Comparison of ENCODE assay signal across 8 mouse cellular contexts in the genomic region with DNA sequence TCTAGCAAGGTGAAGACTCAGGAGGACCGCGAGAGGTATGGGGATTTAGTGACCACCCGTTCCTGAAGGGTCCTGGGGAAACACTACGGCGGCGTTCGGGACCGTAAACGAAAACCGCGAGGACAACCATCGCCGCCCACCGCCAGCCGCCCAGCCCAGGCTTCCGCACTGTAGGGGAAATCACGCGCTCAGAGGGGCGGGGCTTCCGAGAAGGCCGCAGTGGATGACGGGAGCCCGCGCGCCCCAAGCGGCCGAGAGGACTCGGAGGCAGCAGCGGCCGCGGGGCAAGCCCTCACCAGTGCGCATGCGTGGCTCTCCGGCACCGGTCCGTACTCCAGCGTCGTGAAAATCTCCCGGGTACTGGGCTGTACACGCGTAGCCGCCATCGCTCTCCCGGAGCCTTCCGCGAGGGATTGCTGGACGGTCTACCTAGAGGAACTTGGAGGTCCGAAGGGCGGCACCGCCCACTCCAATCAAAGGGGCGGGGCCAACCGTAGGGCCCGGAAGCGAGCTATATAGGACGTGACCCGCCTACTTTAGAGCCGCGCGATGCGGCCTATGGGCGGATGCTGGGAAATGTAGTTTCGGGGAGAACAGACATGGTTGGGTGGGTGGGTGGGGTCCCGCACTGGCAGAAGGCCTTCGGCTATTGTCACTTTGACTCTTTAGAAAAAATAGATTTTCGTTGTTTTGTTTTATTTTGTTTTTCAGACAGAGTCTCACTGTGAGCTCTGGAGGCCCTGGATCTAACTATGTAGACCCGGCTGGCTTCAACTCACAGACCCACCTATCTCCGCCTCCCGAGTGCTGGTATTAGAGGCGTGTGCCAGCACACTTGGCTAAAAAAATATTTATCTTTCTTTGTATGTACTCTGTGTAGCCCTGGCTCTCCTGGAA. TPM values are rescaled to one million over a fixed set of nuclear protein-coding genes. Genes with fewer than 3 reads are reported as not detected.
DNase-seq lines count a peak whose midpoint lies in the region; ATAC-seq and TF ChIP-seq lines count a peak whose summit lies in the region.

A gene (plus strand): TSS at position 208 of the 897 bp plus-strand sequence.
A gene (minus strand): TSS at position 489 of the 897 bp plus-strand sequence.

- H3K79me2 ChIP-seq in MEL (ENCODE audit: control insufficient read depth, insufficient read depth, low read length, poor library complexity), result peaks cover 7% of the 10 kb centered on the region; the same call in 1 of the 2 replicates

- peak within 1 kb of the TSS; percentile 99 for H3K9ac ChIP-seq in MEL (ENCODE audit: control insufficient read depth, low read depth, low read length, poor library complexity, severe bottlenecking)
- peak within 1 kb of the TSS; percentile 82 for H3K9ac ChIP-seq in forebrain, postnatal 0 days
- H3K9ac ChIP-seq in lung, embryonic 15.5 days, result peak within 1 kb of the TSS; percentile 87

- peak in 2 of 3 experiments; percentile 37 to 47; a peak in 4 of 6 replicates for TF ChIP-seq CTCF in MEL (IDR thresholded peaks at IDR 0.05 in 2 of 3, conservative IDR thresholded peaks at IDR 0.05 in 1 of 3; ENCODE audit: control insufficient read depth in 1 of 3, insufficient read depth in 1 of 3, low read depth in 2 of 3, low read length in 3 of 3, poor library complexity in 1 of 3, severe bottlenecking in 1 of 3)
- peak; percentile 35; the same call in 1 of the 2 replicates for TF ChIP-seq CTCF in cerebellum, adult 2 months (IDR thresholded peaks at IDR 0.05; ENCODE audit: borderline replicate concordance, insufficient read depth, low read depth, low read length)
- TF ChIP-seq CTCF in forebrain, postnatal 0 days (IDR thresholded peaks at IDR 0.05; ENCODE audit: low read depth), result peak; percentile 79

- peak in 1 of 2 experiments; percentile 40; a peak in 1 of 4 replicates for TF ChIP-seq EP300 in MEL (IDR thresholded peaks at IDR 0.05; ENCODE audit: low read depth in 1 of 2, low read length in 2 of 2)

- peak within 1 kb of the TSS; percentile 84 to 85 for H3K4me3 ChIP-seq in MEL (ENCODE audit: control insufficient read depth in 1 of 2, insufficient read depth in 1 of 2, low read depth in 2 of 2, low read length in 2 of 2)
- H3K4me3 ChIP-seq in cerebellum, adult 2 months (replicated peaks; ENCODE audit: insufficient read depth, low read depth, low read length), result peak within 1 kb of the TSS; percentile 96
- H3K4me3 ChIP-seq in forebrain, postnatal 0 days (ENCODE audit: low read depth, low read length), result peak within 1 kb of the TSS; percentile 73
- H3K4me3 ChIP-seq in lung, embryonic 15.5 days, result peak within 1 kb of the TSS; percentile 87

- TF ChIP-seq POLR2A in MEL (IDR thresholded peaks at IDR 0.05; ENCODE audit: control insufficient read depth in 1 of 2, insufficient read depth in 1 of 2, low read depth in 1 of 2, low read length in 2 of 2, poor library complexity in 1 of 2), result peak; percentile 72 to 89
- peak; percentile 95 for TF ChIP-seq POLR2A in cerebellum, adult 2 months (IDR thresholded peaks at IDR 0.05; ENCODE audit: borderline replicate concordance, insufficient read depth, low read length)

- H3K27me3 ChIP-seq in MEL (ENCODE audit: control insufficient read depth in 1 of 2, insufficient read depth in 2 of 2, low read length in 2 of 2), result no peaks in the 10 kb centered on the region
- H3K27me3 ChIP-seq in cerebellum, adult 2 months (ENCODE audit: control insufficient read depth, insufficient read depth, low read length), result no peaks in the 10 kb centered on the region
- no peaks in the 10 kb centered on the region for H3K27me3 ChIP-seq in forebrain, postnatal 0 days (ENCODE audit: insufficient read depth, low read length)
- no peaks in the 10 kb centered on the region for H3K27me3 ChIP-seq in lung, embryonic 15.5 days

- peaks cover 0 to 7% of the 10 kb centered on the region in 2 experiments; a peak in 2 of 4 replicates for H3K36me3 ChIP-seq in MEL (ENCODE audit: control insufficient read depth in 1 of 2, insufficient read depth in 2 of 2, low read length in 2 of 2)
- peaks cover 14% of the 10 kb centered on the region; the same call in 1 of the 2 replicates for H3K36me3 ChIP-seq in forebrain, postnatal 0 days (ENCODE audit: insufficient read depth)
- peaks cover 13% of the 10 kb centered on the region; the same call in 1 of the 2 replicates for H3K36me3 ChIP-seq in lung, embryonic 15.5 days

- H3K4me1 ChIP-seq in MEL (ENCODE audit: control insufficient read depth in 1 of 2, insufficient read depth in 2 of 2, low read length in 2 of 2), result peaks cover 4 to 12% of the 10 kb centered on the region in 2 experiments; a peak in 3 of 4 replicates
- no peaks in the 10 kb centered on the region for H3K4me1 ChIP-seq in cerebellum, adult 2 months (ENCODE audit: control insufficient read depth, insufficient read depth, low read length)
- peaks cover 13% of the 10 kb centered on the region; the same call in 1 of the 2 replicates for H3K4me1 ChIP-seq in forebrain, postnatal 0 days (ENCODE audit: insufficient read depth)
- H3K4me1 ChIP-seq in lung, embryonic 15.5 days, result peaks cover 39% of the 10 kb centered on the region

- peak within 1 kb of the TSS; percentile 97 for H3K27ac ChIP-seq in MEL (ENCODE audit: control insufficient read depth, low read depth, low read length)
- peak within 1 kb of the TSS; percentile 90 for H3K27ac ChIP-seq in cerebellum, adult 2 months (ENCODE audit: insufficient read depth, low read length)
- peak within 1 kb of the TSS; percentile 95 for H3K27ac ChIP-seq in forebrain, postnatal 0 days (ENCODE audit: low read depth, low read length)
- peak within 1 kb of the TSS; percentile 98 for H3K27ac ChIP-seq in lung, embryonic 15.5 days

- DNase-seq in MEL (ENCODE audit: low read depth, low spot score), result peak; percentile 96
- peak; percentile 97 to 98 for DNase-seq in cerebellum, adult 2 months
- peak; percentile 99 for DNase-seq in forebrain, postnatal 0 days
- DNase-seq in heart, postnatal 4 days, result peak; percentile 98
- DNase-seq in layer of hippocampus, adult 8-10 months (ENCODE audit: low spot score in 2 of 2), result peak; percentile 93 to 98
- DNase-seq in ovary, adult 18-20 months (ENCODE audit: low spot score), result peak; percentile 92
- peak; percentile 98 for DNase-seq in thymus, postnatal 0 days (ENCODE audit: low spot score)

- WGBS in cerebellum, adult 2 months, result 2% methylated on average over 69 of the region's 69 CpGs
- 4% methylated on average over 69 of the region's 69 CpGs for WGBS in forebrain, postnatal 0 days
- WGBS in lung, embryonic 15.5 days, result 3% methylated on average over 69 of the region's 69 CpGs

- H3K4me2 ChIP-seq in forebrain, postnatal 0 days (ENCODE audit: low read depth), result peak within 1 kb of the TSS; percentile 78
- H3K4me2 ChIP-seq in lung, embryonic 15.5 days, result peak within 1 kb of the TSS; percentile 83

- TF ChIP-seq RAD21 in MEL (IDR thresholded peaks at IDR 0.05; ENCODE audit: low read depth, low read length), result no peak

- ATAC-seq in forebrain, postnatal 0 days, result peak; percentile 97
- ATAC-seq in lung, embryonic 15.5 days (ENCODE audit: borderline replicate concordance, extremely low read depth, low FRiP score, low TSS enrichment), result peak; percentile 95

- no peaks in the 10 kb centered on the region for H3K9me3 ChIP-seq in MEL (replicated peaks; ENCODE audit: insufficient read depth, low read length)
- H3K9me3 ChIP-seq in forebrain, postnatal 0 days (ENCODE audit: low read length), result no peaks in the 10 kb centered on the region
- H3K9me3 ChIP-seq in lung, embryonic 15.5 days, result no peaks in the 10 kb centered on the region

TF ChIP-seq in MEL, 35 proteins besides CTCF, POLR2A, EP300 and RAD21 (continues in another document):
- TF ChIP-seq ZNF384 (IDR thresholded peaks at IDR 0.05; ENCODE audit: low read depth, low read length) (no peak), ZC3H11A (IDR thresholded peaks at IDR 0.05; ENCODE audit: low read depth, low read length) (no peak), GATA1 (IDR thresholded peaks at IDR 0.05; ENCODE audit: low read depth, low read length) (no peak), POLR2AphosphoS2 (IDR thresholded peaks at IDR 0.05; ENCODE audit: low read length) (peak; percentile 93; the same call in 1 of the 2 replicates), MEF2A (IDR thresholded peaks at IDR 0.05; ENCODE audit: extremely low read depth, insufficient replicate concordance, low read depth, low read length, poor library complexity, severe bottlenecking) (no peak), RCOR1 (IDR thresholded peaks at IDR 0.05; ENCODE audit: low read depth, low read length) (peak; percentile 51; the same call in 1 of the 2 replicates), MAFK (IDR thresholded peaks at IDR 0.05; ENCODE audit: borderline replicate concordance, low read depth, low read length) (no peak), NELFE (IDR thresholded peaks at IDR 0.05; ENCODE audit: low read depth, low read length) (peak; percentile 98), E2F4 (IDR thresholded peaks at IDR 0.05; ENCODE audit: borderline replicate concordance, low read depth, low read length) (peak; percentile 76; the same call in 1 of the 2 replicates), TAL1 (IDR thresholded peaks at IDR 0.05; ENCODE audit: low read length) (no peak)

RNA-seq across cellular contexts. Expression of the first gene that starts in this region (rescaled TPM):
- 119 and 141 TPM in 2 replicates for total RNA-seq in MEL (2012; rRNA removed)
- polyA plus RNA-seq in MEL (2012; ENCODE audit: insufficient read depth in 1 of 2, insufficient read length in 2 of 2, low read depth in 1 of 2, low replicate concordance in 2 of 2, missing spikeins in 1 of 2), result 100 to 1,000 TPM in 1 of 2 experiments, not detected in 1; 148 TPM
- 52.3 and 53.1 TPM in 2 replicates for polyA plus RNA-seq in cerebellum, adult 2 months (2012; rRNA removed)
- total RNA-seq in forebrain, postnatal 0 days (2014; rRNA removed), result 112 and 117 TPM in 2 replicates
- 74.3 and 80.4 TPM in 2 replicates for polyA plus RNA-seq in forebrain, postnatal 0 days (2015; fragmentation: Nextera tagmentation; extraction: Ambion mirVana)
- 10 to 100 TPM; 58.5 to 67.0 TPM for total RNA-seq in heart, postnatal 4 days (2021)
- 10 to 100 TPM; 37.5 to 56.7 (median 46.3) TPM for total RNA-seq in layer of hippocampus, adult 8-10 months (2022)
- polyA plus RNA-seq in lung, embryonic 15.5 days (2015; fragmentation: Nextera tagmentation; extraction: Ambion mirVana), result 100 and 103 TPM in 2 replicates
- 88.2 and 93.1 TPM in 2 replicates for polyA plus RNA-seq in thymus, postnatal 0 days (2015; fragmentation: Nextera tagmentation; extraction: Ambion mirVana)

RNA-seq across cellular contexts. Expression of the second gene that starts in this region (rescaled TPM):
- total RNA-seq in MEL (2012; rRNA removed), result 33.9 and 34.0 TPM in 2 replicates
- 10 to 100 TPM in 1 of 2 experiments, not detected in 1; 61.6 TPM for polyA plus RNA-seq in MEL (2012; ENCODE audit: insufficient read depth in 1 of 2, insufficient read length in 2 of 2, low read depth in 1 of 2, low replicate concordance in 2 of 2, missing spikeins in 1 of 2)
- 17.2 and 18.0 TPM in 2 replicates for polyA plus RNA-seq in cerebellum, adult 2 months (2012; rRNA removed)
- 10.2 and 14.2 TPM in 2 replicates for total RNA-seq in forebrain, postnatal 0 days (2014; rRNA removed)
- 13.3 TPM in 2 replicates for polyA plus RNA-seq in forebrain, postnatal 0 days (2015; fragmentation: Nextera tagmentation; extraction: Ambion mirVana)
- 10 to 100 TPM; 44.8 to 53.8 TPM for total RNA-seq in heart, postnatal 4 days (2021)
- total RNA-seq in layer of hippocampus, adult 8-10 months (2022), result 10 to 100 TPM; 16.9 to 18.6 (median 17.6) TPM
- polyA plus RNA-seq in lung, embryonic 15.5 days (2015; fragmentation: Nextera tagmentation; extraction: Ambion mirVana), result 54.8 and 56.8 TPM in 2 replicates
- polyA plus RNA-seq in thymus, postnatal 0 days (2015; fragmentation: Nextera tagmentation; extraction: Ambion mirVana), result 41.6 and 43.3 TPM in 2 replicates

Comparison
In these comparisons a context has a peak if more than half of its experiments do, and no peak if none do; other contexts are left out.
1. Peak in every context shown above with its lines: DNase-seq, ATAC-seq, H3K4me3 ChIP-seq and H3K27ac ChIP-seq.